Mouse (Mus musculus) cerebellum, adult 2 months (tissue): ENCODE measurements around the gene Klhdc2. TPM values are rescaled to one million over a fixed set of nuclear protein-coding genes. Genes with fewer than 3 reads are reported as not detected.

Experiments
- DNase-seq, 2 experiments: peaks; one replicate each; pipeline ENCODE4 v3.0.0; 2021
- H3K27ac ChIP-seq: fragments of 200-500 bp; 2 replicates; pipeline ENCODE4 v1.5.1; 2012; ENCODE audit warnings: low read length, control low read depth, inconsistent platforms; ENCODE audit not compliant: insufficient read depth
- H3K27me3 ChIP-seq: fragments of 200-500 bp; 2 replicates; pipeline ENCODE4 v1.6.1; 2012; ENCODE audit warnings: inconsistent platforms, mild to moderate bottlenecking, low read length, moderate library complexity; ENCODE audit not compliant: control insufficient read depth, insufficient read depth
- H3K4me1 ChIP-seq: fragments of 200-500 bp; 2 replicates; pipeline ENCODE4 v1.6.1; 2011; ENCODE audit warnings: low read length; ENCODE audit not compliant: control insufficient read depth, insufficient read depth
- H3K4me3 ChIP-seq: fragments of 200-500 bp; replicated peaks from 2 replicates; pipeline ENCODE3; 2011; ENCODE audit warnings: mild to moderate bottlenecking, low read depth, low read length, control low read depth; ENCODE audit not compliant: insufficient read depth
- CTCF ChIP-seq: fragments of 200-500 bp; IDR thresholded peaks from 2 replicates; pipeline ENCODE4 v1.5.1; 2011; ENCODE audit warnings: low read depth, mild to moderate bottlenecking, control low read depth, low read length, moderate library complexity, borderline replicate concordance; ENCODE audit not compliant: insufficient read depth
- POLR2A ChIP-seq: fragments of 200-500 bp; IDR thresholded peaks from 2 replicates; pipeline ENCODE4 v1.6.1; 2011; ENCODE audit warnings: low read length, control low read depth, borderline replicate concordance; ENCODE audit not compliant: insufficient read depth
- WGBS: fragments of 180-500 bp; shearing (Covaris S2); methylation state at CpG from one replicate; pipeline ENCODE4 v1.1.7; 2018; 5-methylcytosine and 5-hydroxymethylcytosine counted together
- polyA plus RNA-seq: library from polyadenylated mRNA; depleted of rRNA; stranded (reverse); fragments of >200 nt; gene quantifications from 2 replicates; pipeline ENCODE4 v1.2.3, GENCODE M21; 2012

Gene Klhdc2
- polyA plus RNA-seq, 1 experiment = 150 TPM

- no peak for DNase-seq
- 71% methylated on average over 7 of the region's 7 CpGs for WGBS
- Histone ChIP-seq H3K4me3 (no peak overlapping the region), H3K27ac (no peak overlapping the region), H3K27me3 (no peaks in the 10 kb centered on the region), H3K4me1 (no peaks in the 10 kb centered on the region)
- TF ChIP-seq POLR2A (no peak), CTCF (no peak)
Observed at GRCm38 (mm10) chr12:69306333-69306732, 9.9 kb downstream of the Klhdc2 start.

- TF ChIP-seq CTCF = no peak
- no peak for TF ChIP-seq POLR2A
Observed at GRCm38 (mm10) chr12:69309659-69310058, 13.2 kb downstream of the Klhdc2 start.

GRCm38 (mm10) chr12:69318431-69318830, 21.9 kb downstream of the Klhdc2 start:
- Histone ChIP-seq H3K4me3 (no peak overlapping the region), H3K4me1 (no peaks in the 10 kb centered on the region), H3K27ac (no peak overlapping the region), H3K27me3 (no peaks in the 10 kb centered on the region)
- TF ChIP-seq CTCF (no peak), POLR2A (no peak)
- no peak for DNase-seq

More at GRCm38 (mm10) chr12:69309659-69310058, 13.2 kb downstream of the Klhdc2 start:
- H3K27me3 ChIP-seq = no peaks in the 10 kb centered on the region
- DNase-seq = no peak
- WGBS = 94% methylated on average over 4 of the region's 4 CpGs
- H3K27ac ChIP-seq = no peak overlapping the region
- no peak overlapping the region for H3K4me3 ChIP-seq
- no peaks in the 10 kb centered on the region for H3K4me1 ChIP-seq

- no peaks in the 10 kb centered on the region for H3K27me3 ChIP-seq
- no peak for TF ChIP-seq POLR2A
- TF ChIP-seq CTCF = no peak
- H3K27ac ChIP-seq = no peak overlapping the region
- WGBS = 94% methylated on average over 3 of the region's 3 CpGs
- H3K4me3 ChIP-seq = no peak overlapping the region
- no peaks in the 10 kb centered on the region for H3K4me1 ChIP-seq
- no peak for DNase-seq
Observed at GRCm38 (mm10) chr12:69331187-69331586, 34.7 kb downstream of the Klhdc2 start.

GRCm38 (mm10) chr12:69332147-69332546, 35.7 kb downstream of the Klhdc2 start:
- TF ChIP-seq CTCF = no peak
- no peak for TF ChIP-seq POLR2A
- WGBS = 92% methylated on average over 1 of the region's 1 CpGs

GRCm38 (mm10) chr12:69333547-69333946, 37.1 kb downstream of the Klhdc2 start:
- Histone ChIP-seq H3K27me3 (no peaks in the 10 kb centered on the region), H3K27ac (no peak overlapping the region), H3K4me3 (no peak overlapping the region), H3K4me1 (no peaks in the 10 kb centered on the region)
- no peak for DNase-seq
- 87% methylated on average over 2 of the region's 2 CpGs for WGBS
- TF ChIP-seq POLR2A = no peak

More at GRCm38 (mm10) chr12:69332147-69332546, 35.7 kb downstream of the Klhdc2 start:
- no peak for DNase-seq
- H3K4me1 ChIP-seq = no peaks in the 10 kb centered on the region
- no peaks in the 10 kb centered on the region for H3K27me3 ChIP-seq
- no peak overlapping the region for H3K27ac ChIP-seq
- no peak overlapping the region for H3K4me3 ChIP-seq

- Histone ChIP-seq H3K4me1 (no peaks in the 10 kb centered on the region), H3K27ac (no peak overlapping the region), H3K4me3 (no peak overlapping the region), H3K27me3 (no peaks in the 10 kb centered on the region)
- WGBS = 88% methylated on average over 2 of the region's 2 CpGs
- no peak for DNase-seq
- TF ChIP-seq CTCF (no peak), POLR2A (no peak)
Observed at GRCm38 (mm10) chr12:69349928-69350327, 53.4 kb downstream of the Klhdc2 start.

GRCm38 (mm10) chr12:69351685-69352084, 55.2 kb downstream of the Klhdc2 start:
- Histone ChIP-seq H3K4me3 (no peak overlapping the region), H3K27ac (no peak overlapping the region), H3K4me1 (no peaks in the 10 kb centered on the region; the same call in 1 of the 2 replicates), H3K27me3 (no peaks in the 10 kb centered on the region)
- DNase-seq = no peak
- 96% methylated on average over 1 of the region's 1 CpGs for WGBS
- TF ChIP-seq POLR2A = no peak
- no peak for TF ChIP-seq CTCF
